Mouse (Mus musculus) heart, embryonic 12.5 days (tissue): ENCODE data around the gene Suclg2. TPM values are rescaled to one million over a fixed set of nuclear protein-coding genes. Genes with fewer than 3 reads are reported as not detected.

Experiments
- ATAC-seq: fragments of 200-750 bp; cut with Nextera tagmentation; 2 replicates; pipeline ENCODE4 v1.8.0; 2017; ENCODE audit warnings: moderate TSS enrichment, moderate library complexity; ENCODE audit not compliant: insufficient number of reproducible peaks, low FRiP score
- H3K27ac ChIP-seq: fragments of 300-500 bp; sonication (generic); 2 replicates; pipeline ENCODE4 v1.5.1; 2016; ENCODE audit warnings: mild to moderate bottlenecking, moderate library complexity; ENCODE audit not compliant: poor library complexity, severe bottlenecking
- H3K27me3 ChIP-seq: fragments of 300-500 bp; sonication (generic); replicated peaks from 2 replicates; pipeline ENCODE4 v1.6.1; 2016; ENCODE audit warnings: mild to moderate bottlenecking, moderate library complexity
- H3K36me3 ChIP-seq: fragments of 300-500 bp; sonication (generic); 2 replicates; pipeline ENCODE4 v1.6.1; 2016; ENCODE audit warnings: mild to moderate bottlenecking, moderate library complexity
- H3K4me1 ChIP-seq: fragments of 300-500 bp; sonication (generic); replicated peaks from 2 replicates; pipeline ENCODE4 v1.6.1; 2016; ENCODE audit warnings: mild to moderate bottlenecking
- H3K4me2 ChIP-seq: fragments of 300-500 bp; sonication (generic); 2 replicates; pipeline ENCODE4 v1.6.1; 2016; ENCODE audit warnings: mild to moderate bottlenecking, moderate library complexity
- H3K4me3 ChIP-seq: fragments of 300-500 bp; sonication (generic); 2 replicates; pipeline ENCODE4 v1.5.1; 2016; ENCODE audit warnings: mild to moderate bottlenecking
- H3K9ac ChIP-seq: fragments of 300-500 bp; sonication (generic); 2 replicates; pipeline ENCODE4 v1.6.1; 2016; ENCODE audit warnings: mild to moderate bottlenecking, moderate library complexity
- H3K9me3 ChIP-seq: fragments of 300-500 bp; sonication (generic); replicated peaks from 2 replicates; pipeline ENCODE4 v1.6.1; 2016; ENCODE audit warnings: mild to moderate bottlenecking, moderate library complexity
- WGBS: fragments of 180-500 bp; shearing (Covaris S2); methylation state at CpG from one replicate; pipeline ENCODE4 v1.1.7; 2016; 5-methylcytosine and 5-hydroxymethylcytosine counted together
- polyA plus RNA-seq: library from polyadenylated mRNA; unstranded; fragments of >200 nt; fragmentation: Nextera tagmentation; extraction: Ambion mirVana; gene quantifications from 2 replicates; pipeline ENCODE4 v1.2.1, GENCODE M21; 2016

Gene Suclg2
- polyA plus RNA-seq, 1 experiment from 2014 or later, result 98.7 TPM

DNA sequence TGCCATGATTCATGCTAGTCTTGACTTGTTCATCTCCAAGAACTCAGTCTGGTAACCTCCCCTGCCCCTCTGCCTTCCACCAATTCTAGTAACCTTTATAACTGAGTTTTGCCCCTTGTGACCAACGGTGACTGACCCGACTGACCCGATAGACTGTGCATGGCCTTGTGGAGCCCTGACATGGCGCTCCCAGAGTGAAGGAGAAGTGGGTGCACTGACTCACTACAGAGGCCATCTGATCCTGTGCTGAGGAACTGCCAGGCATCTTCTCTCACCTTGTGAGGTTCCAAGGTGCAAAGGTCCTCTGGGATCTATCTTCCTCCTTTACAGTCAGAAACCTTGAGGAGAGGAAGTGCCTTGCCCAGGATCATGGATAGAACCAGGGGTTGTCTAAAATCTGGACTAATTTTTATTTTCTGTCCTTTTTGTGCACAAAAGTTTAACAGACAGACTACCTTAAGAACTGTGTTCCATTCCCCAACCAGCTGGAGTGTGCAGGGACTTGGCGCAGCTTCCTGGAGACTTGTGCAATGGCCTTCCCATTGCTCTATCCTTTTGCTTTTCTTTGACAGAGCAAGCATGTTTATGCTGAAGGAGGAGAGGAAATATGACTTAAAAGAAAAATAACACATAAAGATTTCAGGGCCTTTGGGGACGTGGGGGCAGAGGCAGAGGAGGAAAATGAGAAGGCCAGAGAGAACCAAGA lies 49.8 kb downstream of the Suclg2 start:
- Histone ChIP-seq H3K27me3 (no peaks in the 10 kb centered on the region), H3K27ac (no peak overlapping the region), H3K9ac (no peak overlapping the region), H3K4me1 (no peaks in the 10 kb centered on the region), H3K4me2 (no peak overlapping the region), H3K9me3 (peaks cover 3% of the 10 kb centered on the region; the same call in 1 of the 2 replicates), H3K36me3 (0 out of 2 replicates have a peak, but pooled peaks cover 3% of the 10 kb centered on the region), H3K4me3 (no peak overlapping the region)
- WGBS, result 89% methylated on average over 6 of the region's 6 CpGs
- no peak for ATAC-seq

DNA sequence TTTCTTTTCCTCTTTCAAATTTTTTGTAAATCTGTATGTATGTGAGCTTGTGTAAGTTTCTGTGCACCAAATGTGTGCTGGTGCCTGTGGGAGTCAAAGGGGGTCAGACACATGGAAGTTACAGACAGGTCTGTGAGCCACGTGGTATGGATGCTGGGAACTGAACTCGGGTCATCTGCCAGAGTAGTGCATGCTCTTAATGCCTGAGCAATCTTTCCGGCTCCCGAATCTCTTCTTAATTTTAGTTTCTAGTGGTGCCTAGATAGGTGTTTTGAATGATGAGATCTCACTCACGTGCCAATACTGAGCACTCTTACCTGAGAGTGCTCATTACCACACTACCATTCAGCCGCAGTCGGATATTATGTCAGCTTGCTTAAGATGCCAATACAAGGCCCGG lies 60.9 kb downstream of the Suclg2 start:
- Histone ChIP-seq H3K27me3 (no peaks in the 10 kb centered on the region), H3K36me3 (peaks cover 12% of the 10 kb centered on the region; the same call in 1 of the 2 replicates), H3K9ac (no peak overlapping the region), H3K9me3 (no peaks in the 10 kb centered on the region), H3K4me3 (no peak overlapping the region), H3K27ac (no peak overlapping the region), H3K4me2 (no peak overlapping the region), H3K4me1 (peaks cover 11% of the 10 kb centered on the region)
- no peak for ATAC-seq
- 90% methylated on average over 8 of the region's 8 CpGs for WGBS

DNA sequence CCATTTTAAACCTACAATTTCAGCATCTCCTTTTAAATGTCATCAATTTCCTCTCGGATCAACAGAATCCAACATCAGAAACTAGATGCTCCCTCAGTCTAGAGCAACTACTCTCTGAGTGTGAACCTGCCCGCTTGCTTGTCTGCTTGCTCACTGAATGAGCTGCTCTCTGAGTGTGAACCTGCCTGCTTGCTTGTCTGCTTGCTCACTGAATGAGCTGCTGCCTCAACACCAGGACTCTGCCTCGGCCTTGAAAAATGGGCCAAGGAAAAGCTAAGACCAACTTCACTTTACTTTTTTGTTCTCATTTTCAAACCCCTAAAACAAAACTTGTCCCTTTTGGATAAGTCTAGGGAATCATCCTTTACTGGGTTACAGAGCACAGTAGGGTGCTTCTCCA lies 64.9 kb downstream of the Suclg2 start:
- H3K9me3 ChIP-seq, result no peaks in the 10 kb centered on the region
- no peak overlapping the region for H3K27ac ChIP-seq
- no peak overlapping the region for H3K4me2 ChIP-seq
- H3K4me1 ChIP-seq, result peaks cover 20% of the 10 kb centered on the region
- H3K9ac ChIP-seq, result no peak overlapping the region
- H3K36me3 ChIP-seq, result peaks cover 12% of the 10 kb centered on the region; the same call in 1 of the 2 replicates
- WGBS, result 77% methylated on average over 3 of the region's 3 CpGs
- no peak overlapping the region for H3K4me3 ChIP-seq
- no peaks in the 10 kb centered on the region for H3K27me3 ChIP-seq
- ATAC-seq, result no peak

DNA sequence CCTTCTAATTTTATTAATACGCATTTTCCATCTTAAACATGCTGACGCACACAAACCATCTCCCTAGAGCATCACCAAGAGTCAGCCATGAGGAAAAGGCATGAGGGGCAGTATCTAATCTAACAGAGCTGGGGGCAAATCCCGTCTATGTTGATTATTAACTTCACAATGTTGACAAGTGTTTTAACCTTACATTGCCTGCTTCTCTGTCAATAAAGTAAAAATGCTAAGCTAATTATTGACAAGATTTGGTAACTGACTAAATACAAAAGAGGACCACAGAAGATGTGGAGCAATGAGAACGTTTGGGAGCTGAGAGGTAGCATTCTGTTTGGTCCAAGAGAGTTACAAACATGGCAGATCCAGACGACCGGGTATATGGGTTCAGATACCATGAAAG lies 65.8 kb downstream of the Suclg2 start:
- H3K4me3 ChIP-seq, result no peak overlapping the region
- no peaks in the 10 kb centered on the region for H3K27me3 ChIP-seq
- H3K9ac ChIP-seq, result no peak overlapping the region
- H3K36me3 ChIP-seq, result peaks cover 12% of the 10 kb centered on the region; the same call in 1 of the 2 replicates
- 82% methylated on average over 6 of the region's 6 CpGs for WGBS
- H3K4me2 ChIP-seq, result no peak overlapping the region
- H3K9me3 ChIP-seq, result no peaks in the 10 kb centered on the region
- ATAC-seq, result no peak
- H3K27ac ChIP-seq, result no peak overlapping the region
- peaks cover 20% of the 10 kb centered on the region for H3K4me1 ChIP-seq

DNA sequence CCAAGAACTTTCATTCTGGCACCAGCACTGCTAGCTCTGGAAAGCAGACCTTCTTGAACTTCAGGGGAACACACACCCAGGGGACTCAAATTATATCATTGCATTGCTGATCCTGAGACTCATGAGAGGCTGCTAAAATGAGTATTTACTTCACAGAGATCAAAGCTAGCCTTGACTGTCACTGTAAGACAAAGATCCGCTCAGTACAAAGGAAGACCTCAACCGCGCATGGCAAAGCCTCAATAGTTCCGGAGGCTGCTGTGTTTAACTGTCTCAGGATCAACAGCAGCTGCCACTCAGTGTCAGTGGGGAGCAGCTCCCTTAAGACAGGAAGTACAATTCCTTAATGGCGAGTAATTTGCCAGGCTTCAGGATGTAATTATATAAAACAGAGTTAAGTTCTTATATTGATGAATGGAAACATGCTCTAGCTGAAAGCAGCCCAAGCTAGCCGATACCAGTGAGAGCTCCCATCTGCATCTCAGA lies 67.2 kb downstream of the Suclg2 start:
- no peaks in the 10 kb centered on the region for H3K27me3 ChIP-seq
- no peak overlapping the region for H3K27ac ChIP-seq
- peaks cover 12% of the 10 kb centered on the region; the same call in 1 of the 2 replicates for H3K36me3 ChIP-seq
- 76% methylated on average over 6 of the region's 6 CpGs for WGBS
- no peak overlapping the region for H3K4me3 ChIP-seq
- H3K4me2 ChIP-seq, result no peak overlapping the region
- ATAC-seq, result no peak
- no peaks in the 10 kb centered on the region for H3K9me3 ChIP-seq
- no peak overlapping the region for H3K9ac ChIP-seq
- H3K4me1 ChIP-seq, result peaks cover 14% of the 10 kb centered on the region

DNA sequence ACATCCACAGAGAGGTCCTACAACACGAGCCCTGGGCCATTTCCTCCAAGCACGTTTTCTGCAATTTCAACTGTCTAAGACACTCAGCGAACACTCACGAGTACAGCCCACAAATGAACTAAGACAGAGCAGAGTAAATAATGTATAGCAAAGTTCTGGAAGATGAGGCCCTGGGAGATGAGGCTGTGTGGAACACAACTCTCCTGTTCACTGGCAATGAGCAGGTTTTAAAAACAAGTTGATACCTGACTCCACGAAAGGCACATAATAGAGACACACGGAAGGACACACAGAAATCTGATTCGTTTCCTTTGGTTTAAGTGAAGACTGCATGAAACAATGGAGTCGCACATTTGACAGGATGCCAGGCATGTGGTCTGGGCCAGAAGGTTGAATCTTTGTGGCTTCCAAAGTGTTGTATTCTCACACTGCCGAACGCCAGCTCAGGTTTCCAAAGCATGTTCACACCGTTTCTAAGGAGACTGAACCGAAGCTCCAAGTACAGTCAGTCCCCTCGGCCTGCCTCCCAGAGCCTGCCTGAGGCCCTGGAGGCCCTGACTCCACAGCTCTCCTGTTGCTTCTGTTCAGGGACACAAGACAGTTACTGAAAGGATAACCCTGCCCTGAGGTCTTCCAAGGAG lies 68.4 kb downstream of the Suclg2 start:
- no peak overlapping the region for H3K4me3 ChIP-seq
- peaks cover 11% of the 10 kb centered on the region; the same call in 1 of the 2 replicates for H3K36me3 ChIP-seq
- no peaks in the 10 kb centered on the region for H3K9me3 ChIP-seq
- H3K4me2 ChIP-seq, result no peak overlapping the region
- H3K9ac ChIP-seq, result no peak overlapping the region
- no peak for ATAC-seq
- 59% methylated on average over 13 of the region's 13 CpGs for WGBS
- H3K27ac ChIP-seq, result no peak overlapping the region
- H3K27me3 ChIP-seq, result no peaks in the 10 kb centered on the region
- peaks cover 8% of the 10 kb centered on the region for H3K4me1 ChIP-seq

DNA sequence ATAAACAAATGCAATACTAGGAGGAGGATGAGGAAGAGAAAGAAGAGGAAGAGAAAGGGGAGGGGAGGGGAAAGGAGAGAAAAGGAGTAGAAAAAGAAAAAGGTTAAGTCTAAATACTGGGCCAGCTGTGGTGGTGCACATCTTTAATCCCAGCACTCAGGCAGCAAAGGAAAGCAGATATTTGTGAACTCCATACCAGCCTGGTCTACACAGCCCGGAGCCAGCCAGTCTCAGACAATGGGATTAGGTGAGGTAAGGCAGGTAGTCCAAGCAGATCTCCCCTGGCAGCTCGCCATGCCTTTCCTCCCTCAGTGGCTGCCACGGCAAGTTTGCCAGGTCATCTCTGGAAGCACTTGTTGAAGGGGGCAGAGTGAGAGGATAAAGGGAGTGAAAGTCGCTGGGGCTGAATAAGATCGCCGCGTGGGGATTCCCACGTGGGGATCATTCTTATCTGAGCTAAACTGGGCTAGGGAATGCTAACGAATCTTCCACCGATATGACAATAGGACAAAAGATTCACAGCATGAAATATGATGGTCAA lies 69.4 kb downstream of the Suclg2 start:
- 57% methylated on average over 10 of the region's 10 CpGs for WGBS

DNA sequence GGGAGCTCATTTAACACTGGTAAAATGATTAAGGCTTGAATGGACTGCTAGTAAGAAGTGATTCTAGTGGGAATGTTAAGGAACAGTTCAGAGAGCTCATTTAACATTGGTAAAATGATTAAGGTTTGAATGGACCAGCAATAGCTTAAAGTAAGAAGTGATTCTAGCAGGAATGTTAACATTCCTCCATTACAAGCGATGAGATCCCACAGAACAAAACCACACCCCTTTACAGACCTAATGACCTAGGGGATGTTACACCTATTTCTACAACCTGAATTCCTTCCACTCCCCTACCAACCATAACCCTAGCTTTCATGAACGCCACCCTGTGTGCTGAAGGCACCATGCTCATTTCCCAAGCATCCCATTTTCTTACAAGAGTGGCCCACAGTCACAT lies 81.2 kb downstream of the Suclg2 start:
- H3K4me1 ChIP-seq, result peaks cover 8% of the 10 kb centered on the region; the same call in 1 of the 2 replicates
- no peaks in the 10 kb centered on the region for H3K27me3 ChIP-seq
- H3K36me3 ChIP-seq, result no peaks in the 10 kb centered on the region
- H3K27ac ChIP-seq, result no peak overlapping the region
- no peak overlapping the region for H3K4me2 ChIP-seq
- no peak overlapping the region for H3K4me3 ChIP-seq
- H3K9ac ChIP-seq, result no peak overlapping the region
- no peak for ATAC-seq
- 83% methylated on average over 2 of the region's 2 CpGs for WGBS
- no peaks in the 10 kb centered on the region for H3K9me3 ChIP-seq

More for the DNA sequence above, 69.4 kb downstream of the Suclg2 start:
- Histone ChIP-seq H3K9me3 (no peaks in the 10 kb centered on the region), H3K9ac (no peak overlapping the region), H3K4me1 (peaks cover 8% of the 10 kb centered on the region), H3K4me3 (no peak overlapping the region), H3K27me3 (no peaks in the 10 kb centered on the region), H3K36me3 (0 out of 2 replicates have a peak, but pooled peaks cover 4% of the 10 kb centered on the region), H3K4me2 (no peak overlapping the region), H3K27ac (no peak overlapping the region)
- ATAC-seq, result no peak

DNA sequence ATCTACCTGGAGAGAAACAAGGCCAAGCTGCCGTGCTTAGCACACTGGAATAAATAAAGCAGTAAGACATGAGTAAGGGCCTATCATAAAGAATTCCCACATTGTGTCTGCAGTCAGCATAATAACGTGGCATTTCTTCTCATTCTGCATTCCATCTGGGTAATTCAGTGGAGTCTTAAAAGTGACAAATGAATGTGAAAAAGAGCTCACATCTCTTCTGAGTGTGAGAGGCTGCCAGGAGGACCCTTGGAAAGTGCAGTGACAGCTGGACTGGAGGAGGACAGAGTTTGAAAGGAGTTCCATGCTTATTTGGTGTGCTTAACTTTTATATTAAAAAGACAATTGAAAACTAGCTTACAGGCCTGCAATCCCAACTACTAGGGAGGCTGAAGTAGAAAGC lies 83.2 kb downstream of the Suclg2 start:
- no peak overlapping the region for H3K9ac ChIP-seq
- no peaks in the 10 kb centered on the region for H3K9me3 ChIP-seq
- no peak overlapping the region for H3K27ac ChIP-seq
- H3K36me3 ChIP-seq, result no peaks in the 10 kb centered on the region
- no peaks in the 10 kb centered on the region for H3K27me3 ChIP-seq
- H3K4me1 ChIP-seq, result peaks cover 8% of the 10 kb centered on the region; the same call in 1 of the 2 replicates
- no peak overlapping the region for H3K4me2 ChIP-seq
- 39% methylated on average over 2 of the region's 2 CpGs for WGBS
- no peak for ATAC-seq
- H3K4me3 ChIP-seq, result no peak overlapping the region

DNA sequence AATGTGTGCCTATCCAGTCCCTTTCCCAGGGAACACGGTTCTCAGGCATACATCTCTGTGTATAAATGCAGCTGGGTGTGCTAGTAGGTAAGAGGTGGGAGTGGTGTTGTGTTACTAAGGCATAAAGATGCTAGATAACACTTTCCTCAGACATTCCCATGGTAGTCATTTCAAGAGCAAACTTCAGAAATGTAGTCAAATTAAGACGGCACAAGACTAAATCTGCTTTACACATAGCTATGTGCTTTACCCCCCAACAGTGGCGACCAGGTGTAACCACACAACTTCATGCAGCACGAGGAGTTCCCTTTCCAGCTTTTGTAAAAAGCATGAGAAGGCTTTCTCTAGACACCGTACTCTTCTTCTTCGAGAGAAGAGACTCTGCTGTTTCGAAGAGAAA lies 89.5 kb downstream of the Suclg2 start:
- no peaks in the 10 kb centered on the region for H3K9me3 ChIP-seq
- WGBS, result 86% methylated on average over 7 of the region's 7 CpGs
- no peaks in the 10 kb centered on the region for H3K27me3 ChIP-seq
- no peak overlapping the region for H3K27ac ChIP-seq
- H3K4me1 ChIP-seq, result no peaks in the 10 kb centered on the region
- H3K4me3 ChIP-seq, result no peak overlapping the region
- H3K4me2 ChIP-seq, result no peak overlapping the region
- ATAC-seq, result no peak
- H3K36me3 ChIP-seq, result no peaks in the 10 kb centered on the region
- no peak overlapping the region for H3K9ac ChIP-seq

DNA sequence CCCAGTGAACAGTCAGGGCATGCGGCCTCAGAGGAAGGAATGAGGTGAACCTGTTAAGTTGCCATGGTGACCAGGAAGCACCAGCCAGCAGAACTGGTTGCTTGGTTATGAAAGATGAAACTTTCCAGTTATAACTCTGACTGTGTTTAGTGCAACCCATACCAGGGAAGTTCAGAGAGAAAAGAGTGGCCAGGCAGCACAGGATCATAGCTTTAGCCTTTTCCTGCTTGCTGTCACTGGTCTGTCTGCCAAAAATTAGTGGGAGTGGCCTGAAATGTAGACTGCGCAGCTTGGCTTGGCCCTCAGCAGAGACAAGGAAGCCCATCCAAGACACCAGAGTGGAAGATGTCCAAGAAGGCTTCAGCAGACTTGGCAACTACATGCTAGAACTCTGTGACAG lies 96.8 kb downstream of the Suclg2 start:
- WGBS, result 82% methylated on average over 2 of the region's 2 CpGs
- no peaks in the 10 kb centered on the region for H3K9me3 ChIP-seq
- no peak overlapping the region for H3K27ac ChIP-seq
- no peak overlapping the region for H3K4me2 ChIP-seq
- H3K4me3 ChIP-seq, result no peak overlapping the region
- H3K4me1 ChIP-seq, result no peaks in the 10 kb centered on the region; the same call in 1 of the 2 replicates
- no peak for ATAC-seq
- no peaks in the 10 kb centered on the region for H3K27me3 ChIP-seq
- H3K9ac ChIP-seq, result no peak overlapping the region
- H3K36me3 ChIP-seq, result no peaks in the 10 kb centered on the region
